Mouse (Mus musculus) stomach, embryonic 15.5 days (tissue): ENCODE measurements around the gene Rhox4a2. TPM values are rescaled to one million over a fixed set of nuclear protein-coding genes. Genes with fewer than 3 reads are reported as not detected.
"Not testable (repeated sequence)": the region's sequence is repeated elsewhere in the genome, so short reads cannot be mapped to it uniquely, and the experiment has no call there.

ENCODE experiments used
- ATAC-seq: fragments of 200-750 bp; cut with Nextera tagmentation; 2 replicates; pipeline ENCODE4 v1.8.0; 2017; ENCODE audit warnings: low read depth, moderate number of reproducible peaks, moderate TSS enrichment; ENCODE audit not compliant: insufficient read depth, low FRiP score
- H3K27ac ChIP-seq: fragments of 300-500 bp; sonication (generic); 2 replicates; pipeline ENCODE4 v1.5.1; 2015; ENCODE audit warnings: mild to moderate bottlenecking, inconsistent platforms
- H3K27me3 ChIP-seq: fragments of 300-500 bp; sonication (generic); replicated peaks from 2 replicates; pipeline ENCODE4 v1.6.1; 2015; ENCODE audit warnings: inconsistent platforms
- H3K36me3 ChIP-seq: fragments of 300-500 bp; sonication (generic); 2 replicates; pipeline ENCODE4 v1.6.1; 2015; ENCODE audit warnings: inconsistent platforms
- H3K4me1 ChIP-seq: fragments of 300-500 bp; sonication (generic); 2 replicates; pipeline ENCODE4 v1.6.1; 2015; ENCODE audit warnings: inconsistent platforms
- H3K4me2 ChIP-seq: fragments of 300-500 bp; sonication (generic); 2 replicates; pipeline ENCODE4 v1.6.1; 2015; ENCODE audit warnings: mild to moderate bottlenecking, inconsistent platforms
- H3K4me3 ChIP-seq: fragments of 300-500 bp; sonication (generic); replicated peaks from 2 replicates; pipeline ENCODE4 v1.5.1; 2015; ENCODE audit warnings: inconsistent platforms
- H3K9ac ChIP-seq: fragments of 300-500 bp; sonication (generic); 2 replicates; pipeline ENCODE4 v1.6.1; 2015; ENCODE audit warnings: inconsistent platforms
- H3K9me3 ChIP-seq: fragments of 300-500 bp; sonication (generic); 2 replicates; pipeline ENCODE4 v1.6.1; 2016; ENCODE audit warnings: inconsistent platforms
- WGBS: fragments of 180-500 bp; shearing (Covaris S2); methylation state at CpG from one replicate; pipeline ENCODE4 v1.1.7; 2015; 5-methylcytosine and 5-hydroxymethylcytosine counted together
- polyA plus RNA-seq: library from polyadenylated mRNA; unstranded; fragments of >200 nt; fragmentation: Nextera tagmentation; extraction: Ambion mirVana; gene quantifications from 2 replicates; pipeline ENCODE4 v1.2.1, GENCODE M21; 2015

Gene Rhox4a2
- polyA plus RNA-seq, result 0.30 TPM in 1 of 2 replicates, not detected in the other

GRCm38 (mm10) chrX:37390548-37390947 lies at the start of gene Rhox4a2:
Rhox4a2 (plus strand) TSS chrX:37390848.
- WGBS, result 88% methylated on average over 9 of the region's 16 CpGs
- H3K9ac ChIP-seq, H3K27me3 ChIP-seq, H3K36me3 ChIP-seq, H3K4me2 ChIP-seq, H3K4me3 ChIP-seq, ATAC-seq, H3K9me3 ChIP-seq, H3K4me1 ChIP-seq, H3K27ac ChIP-seq: not testable (repeated sequence)

GRCm38 (mm10) chrX:37379728-37380127 lies 10.9 kb upstream of the Rhox4a2 start, which contains the start of gene Rhox3a2:
Rhox3a2 (plus strand) TSS chrX:37380028.
- H3K4me2 ChIP-seq, H3K27ac ChIP-seq, H3K4me1 ChIP-seq, H3K4me3 ChIP-seq, H3K9me3 ChIP-seq, H3K27me3 ChIP-seq, H3K36me3 ChIP-seq, H3K9ac ChIP-seq, ATAC-seq: not testable (repeated sequence)
- WGBS, result no CpG with 5 or more reads among the region's 1 CpGs

- H3K27me3 ChIP-seq, H3K9ac ChIP-seq, H3K9me3 ChIP-seq, H3K4me3 ChIP-seq, H3K4me1 ChIP-seq, H3K4me2 ChIP-seq, H3K27ac ChIP-seq, ATAC-seq, H3K36me3 ChIP-seq: not testable (repeated sequence)
- no CpG with 5 or more reads among the region's 9 CpGs for WGBS
These were observed 21.1 kb downstream of the Rhox4a2 start, which contains the start of gene Rhox2b for GRCm38 (mm10) chrX:37411767-37412166. Rhox2b (plus strand) TSS chrX:37412067.

GRCm38 (mm10) chrX:37432194-37432593 lies 41.5 kb downstream of the Rhox4a2 start, which contains the start of gene Rhox4b:
Rhox4b (plus strand) TSS chrX:37432494.
- not testable (repeated sequence) for H3K4me3 ChIP-seq, H3K4me1 ChIP-seq, H3K36me3 ChIP-seq, H3K4me2 ChIP-seq, ATAC-seq, H3K9ac ChIP-seq, H3K27ac ChIP-seq, H3K9me3 ChIP-seq, H3K27me3 ChIP-seq
- 83% methylated on average over 14 of the region's 15 CpGs for WGBS

Other genes starting within 250 kb of the Rhox4a2 start
- gene Akap14, start 222.0 kb upstream of the Rhox4a2 start, polyA plus RNA-seq, result 0.06 TPM in 1 of 2 replicates, not detected in the other
- 383 and 411 TPM in 2 replicates for gene Ndufa1, start 199.7 kb upstream of the Rhox4a2 start, polyA plus RNA-seq
- 10.2 TPM in 2 replicates for gene Rnf113a1, start 199.6 kb upstream of the Rhox4a2 start, polyA plus RNA-seq
- gene Gm9, start 179.8 kb upstream of the Rhox4a2 start, polyA plus RNA-seq, result not detected in 2 replicates
- gene Rhox1, start 168.6 kb upstream of the Rhox4a2 start, polyA plus RNA-seq, result not detected in 2 replicates
- gene Rhox2a, start 145.9 kb upstream of the Rhox4a2 start, polyA plus RNA-seq, result not detected in 2 replicates
- gene Rhox3a, start 140.9 kb upstream of the Rhox4a2 start, polyA plus RNA-seq, result not detected in 2 replicates
- not detected in 2 replicates for gene Rhox4a, start 125.5 kb upstream of the Rhox4a2 start, polyA plus RNA-seq
- not detected in 2 replicates for gene Rhox3a2, start 10.8 kb upstream of the Rhox4a2 start, polyA plus RNA-seq
- not detected in 2 replicates for gene Rhox2b, start 21.2 kb downstream of the Rhox4a2 start, polyA plus RNA-seq
- not detected in 2 replicates for gene Rhox4b, start 41.6 kb downstream of the Rhox4a2 start, polyA plus RNA-seq
- not detected in 2 replicates for gene Rhox2c, start 62.8 kb downstream of the Rhox4a2 start, polyA plus RNA-seq
- gene Rhox3c, start 67.7 kb downstream of the Rhox4a2 start, polyA plus RNA-seq, result not detected in 2 replicates
- gene Rhox4c, start 89.5 kb downstream of the Rhox4a2 start, polyA plus RNA-seq, result not detected in 2 replicates
- not detected in 2 replicates for gene Rhox2d, start 102.6 kb downstream of the Rhox4a2 start, polyA plus RNA-seq
- not detected in 2 replicates for gene Rhox4d, start 123.5 kb downstream of the Rhox4a2 start, polyA plus RNA-seq
- not detected in 2 replicates for gene Rhox2e, start 139.6 kb downstream of the Rhox4a2 start, polyA plus RNA-seq
- not detected in 2 replicates for gene Rhox3e, start 151.2 kb downstream of the Rhox4a2 start, polyA plus RNA-seq
- not detected in 2 replicates for gene Rhox4e, start 166.6 kb downstream of the Rhox4a2 start, polyA plus RNA-seq
- not detected in 2 replicates for gene Rhox2f, start 180.6 kb downstream of the Rhox4a2 start, polyA plus RNA-seq
- gene Rhox3f, start 190.1 kb downstream of the Rhox4a2 start, polyA plus RNA-seq, result not detected in 2 replicates
- not detected in 2 replicates for gene Rhox4f, start 216.9 kb downstream of the Rhox4a2 start, polyA plus RNA-seq
- gene Rhox3g, start 237.8 kb downstream of the Rhox4a2 start, polyA plus RNA-seq, result not detected in 2 replicates